Mouse (Mus musculus): ENCODE results near the gene Irgm1.

DNA sequence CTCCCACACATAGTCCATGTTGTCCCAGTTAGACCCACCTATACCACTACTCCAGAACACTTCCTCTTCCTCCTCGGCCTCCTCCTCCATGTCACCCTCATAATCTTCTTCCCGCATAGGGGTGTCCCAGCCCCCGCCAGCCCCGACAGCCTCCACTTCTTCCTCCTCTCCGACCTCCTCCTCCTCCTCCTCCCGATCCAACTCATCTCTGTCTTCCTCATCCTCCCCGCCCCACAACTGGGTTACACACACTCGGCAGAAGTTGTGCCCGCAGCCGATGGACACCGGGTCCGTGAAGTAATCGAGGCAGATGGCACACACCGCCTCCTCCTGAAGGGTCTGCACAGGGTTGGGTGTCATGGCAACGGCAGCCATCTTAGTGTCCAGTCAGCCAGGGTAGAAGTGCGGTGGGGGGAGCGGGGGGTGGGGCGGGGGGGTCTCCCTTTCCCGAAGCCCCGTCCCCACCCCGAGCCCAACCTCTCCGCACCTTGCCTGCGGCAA, 55.2 kb downstream of the Irgm1 start:
- TF ChIP-seq POLR2A (IDR thresholded peaks at IDR 0.05; ENCODE audit: low read depth, low read length) = no peak
- TF ChIP-seq CTCF (IDR thresholded peaks at IDR 0.05; ENCODE audit: extremely low read depth, insufficient read length, insufficient replicate concordance, low read depth, low read length) = no peak
